In genomic region chr5:120439887-120440670, GRCm38 (mm10) we compare ENCODE assay signal across 8 mouse cellular contexts. TPM values are rescaled to one million over a fixed set of nuclear protein-coding genes. Genes with fewer than 3 reads are reported as not detected.
DNase-seq lines count a peak whose midpoint lies in the region; ATAC-seq and TF ChIP-seq lines count a peak whose summit lies in the region.

No protein-coding gene starts in this region.

- H3K4me2 ChIP-seq in embryonic facial prominence, embryonic 12.5 days (replicated peaks), result peak overlapping the region; percentile 36
- peak overlapping the region; percentile 68 for H3K4me2 ChIP-seq in hindbrain, embryonic 16.5 days (ENCODE audit: low read length)
- H3K4me2 ChIP-seq in myocyte (ENCODE audit: low read depth), result peak overlapping the region; percentile 74

- no peak overlapping the region for H3K27ac ChIP-seq in kidney, adult 2 months (ENCODE audit: insufficient read depth, low read depth, low read length)
- H3K27ac ChIP-seq in embryonic facial prominence, embryonic 12.5 days, result no peak overlapping the region
- H3K27ac ChIP-seq in hindbrain, embryonic 16.5 days (ENCODE audit: low read depth, low read length), result peak overlapping the region; percentile 86
- no peak overlapping the region for H3K27ac ChIP-seq in layer of hippocampus, adult 2 months

- TF ChIP-seq POLR2A in kidney, adult 2 months (IDR thresholded peaks at IDR 0.05; ENCODE audit: low read depth, low read length), result no peak
- no peak for TF ChIP-seq POLR2A in myocyte (IDR thresholded peaks at IDR 0.05; ENCODE audit: insufficient read length, low read depth)

- H3K9ac ChIP-seq in embryonic facial prominence, embryonic 12.5 days, result no peak overlapping the region
- H3K9ac ChIP-seq in hindbrain, embryonic 16.5 days (ENCODE audit: low read depth, low read length), result peak overlapping the region; percentile 66

- no peaks in the 10 kb centered on the region; the same call in 1 of the 2 replicates for H3K4me1 ChIP-seq in kidney, adult 2 months (ENCODE audit: control insufficient read depth, insufficient read depth, low read length)
- H3K4me1 ChIP-seq in embryonic facial prominence, embryonic 12.5 days, result peaks cover 18% of the 10 kb centered on the region; the same call in 1 of the 2 replicates
- peaks cover 16% of the 10 kb centered on the region for H3K4me1 ChIP-seq in hindbrain, embryonic 16.5 days (ENCODE audit: control insufficient read depth, insufficient read depth, low read depth, low read length)

- no peaks in the 10 kb centered on the region for H3K9me3 ChIP-seq in embryonic facial prominence, embryonic 12.5 days
- H3K9me3 ChIP-seq in hindbrain, embryonic 16.5 days (ENCODE audit: control insufficient read depth, low read length), result no peaks in the 10 kb centered on the region

- no peak for DNase-seq in kidney, adult 2 months
- no peak for DNase-seq in kidney, adult 11 months
- no peak for DNase-seq in frontal cortex, postnatal 36 days (ENCODE audit: low spot score in 2 of 2)
- no peak for DNase-seq in left cerebral cortex, adult 9 months (ENCODE audit: low spot score in 2 of 2)
- DNase-seq in layer of hippocampus, adult 2 months (ENCODE audit: low spot score in 2 of 2), result no peak

- H3K4me3 ChIP-seq in kidney, adult 2 months (ENCODE audit: insufficient read depth, low read depth, low read length), result peak overlapping the region; percentile 20
- peak overlapping the region; percentile 18 for H3K4me3 ChIP-seq in embryonic facial prominence, embryonic 12.5 days
- H3K4me3 ChIP-seq in hindbrain, embryonic 16.5 days (ENCODE audit: low read length), result peak overlapping the region; percentile 33
- no peak overlapping the region for H3K4me3 ChIP-seq in myocyte
- H3K4me3 ChIP-seq in layer of hippocampus, adult 2 months, result no peak overlapping the region

- TF ChIP-seq CTCF in kidney, adult 2 months (conservative IDR thresholded peaks at IDR 0.05; ENCODE audit: insufficient read depth, insufficient read length, low read depth, low read length), result no peak
- TF ChIP-seq CTCF in layer of hippocampus, adult 2 months (conservative IDR thresholded peaks at IDR 0.05), result no peak

- no peaks in the 10 kb centered on the region for H3K36me3 ChIP-seq in kidney, adult 2 months (ENCODE audit: control insufficient read depth, insufficient read depth, low read length)
- no peaks in the 10 kb centered on the region for H3K36me3 ChIP-seq in embryonic facial prominence, embryonic 12.5 days
- H3K36me3 ChIP-seq in hindbrain, embryonic 16.5 days (ENCODE audit: control insufficient read depth, insufficient read depth, low read length), result no peaks in the 10 kb centered on the region
- H3K36me3 ChIP-seq in myocyte (ENCODE audit: control insufficient read depth, insufficient read depth), result no peaks in the 10 kb centered on the region

- WGBS in kidney, adult 2 months, result 2% methylated on average over 61 of the region's 61 CpGs
- 7% methylated on average over 61 of the region's 61 CpGs for WGBS in embryonic facial prominence, embryonic 12.5 days
- 2% methylated on average over 55 of the region's 61 CpGs for WGBS in hindbrain, embryonic 16.5 days

- no peak for ATAC-seq in embryonic facial prominence, embryonic 12.5 days (ENCODE audit: insufficient number of reproducible peaks, insufficient read depth, low FRiP score, low TSS enrichment)
- ATAC-seq in hindbrain, embryonic 16.5 days, result no peak

- H3ac ChIP-seq in myocyte (ENCODE audit: control insufficient read depth, insufficient read length), result no peak overlapping the region

- peaks cover 1% of the 10 kb centered on the region; the same call in 1 of the 2 replicates for H3K27me3 ChIP-seq in kidney, adult 2 months (replicated peaks; ENCODE audit: control insufficient read depth, insufficient read depth, low read length)
- peaks cover 88% of the 10 kb centered on the region for H3K27me3 ChIP-seq in embryonic facial prominence, embryonic 12.5 days
- H3K27me3 ChIP-seq in hindbrain, embryonic 16.5 days (replicated peaks; ENCODE audit: control insufficient read depth, insufficient read depth, low read length), result peaks cover 15% of the 10 kb centered on the region
- peaks cover 54% of the 10 kb centered on the region for H3K27me3 ChIP-seq in myocyte (ENCODE audit: control insufficient read depth, insufficient read depth, insufficient read length)

- H3K79me2 ChIP-seq in myocyte (ENCODE audit: control insufficient read depth, insufficient read depth), result no peaks in the 10 kb centered on the region

TF ChIP-seq in myocyte, 11 proteins besides CTCF, POLR2A, EP300 and RAD21:
- TF ChIP-seq SRF (IDR thresholded peaks at IDR 0.05; ENCODE audit: control insufficient read depth, insufficient read length, low read depth) (no peak), MAX (IDR thresholded peaks at IDR 0.05; ENCODE audit: low read depth) (no peak), MYOD1 (IDR thresholded peaks at IDR 0.05; ENCODE audit: control insufficient read depth in 1 of 3, insufficient read length in 2 of 3, low read depth in 2 of 3) (no peak), USF1 (IDR thresholded peaks at IDR 0.05; ENCODE audit: low read depth) (no peak), REST (IDR thresholded peaks at IDR 0.05; ENCODE audit: insufficient read depth, insufficient read length) (no peak), MYOG (IDR thresholded peaks at IDR 0.05; ENCODE audit: control insufficient read depth in 1 of 3, insufficient read depth in 1 of 3, insufficient read length in 2 of 3, low read depth in 2 of 3) (no peak), POLR2AphosphoS2 (IDR thresholded peaks at IDR 0.05; ENCODE audit: insufficient read length, low read depth) (no peak), TCF12 (IDR thresholded peaks at IDR 0.05; ENCODE audit: insufficient read depth, poor library complexity, severe bottlenecking) (no peak), E2F4 (IDR thresholded peaks at IDR 0.05; ENCODE audit: insufficient read depth) (no peak), CEBPB (IDR thresholded peaks at IDR 0.05; ENCODE audit: insufficient read depth, poor library complexity, severe bottlenecking) (no peak), TCF3 (IDR thresholded peaks at IDR 0.05; ENCODE audit: insufficient read length, low read depth) (no peak)

RNA-seq across cellular contexts. Expression of gene Lhx5, which starts 8.6 kb away (rescaled TPM):
- not detected in 2 replicates for polyA plus RNA-seq in kidney, adult 2 months (2012; rRNA removed)
- 0.96 and 1.9 TPM in 2 replicates for polyA plus RNA-seq in embryonic facial prominence, embryonic 12.5 days (2016; fragmentation: Nextera tagmentation; extraction: Ambion mirVana)
- polyA plus RNA-seq in hindbrain, embryonic 16.5 days (2015; fragmentation: Nextera tagmentation; extraction: Ambion mirVana), result 20.1 and 24.3 TPM in 2 replicates
- not detected for polyA plus RNA-seq in myocyte (2012; fragmentation: generic; extraction: Trizol)
- total RNA-seq in layer of hippocampus, adult 2 months (2021), result under 1 TPM in 1 of 2 experiments, not detected in 1; 0.36 TPM

RNA-seq across cellular contexts. Expression of gene Sdsl, which starts 32.5 kb away (rescaled TPM):
- polyA plus RNA-seq in kidney, adult 2 months (2012; rRNA removed), result 9.9 and 10.0 TPM in 2 replicates
- 3.5 and 4.4 TPM in 2 replicates for polyA plus RNA-seq in embryonic facial prominence, embryonic 12.5 days (2016; fragmentation: Nextera tagmentation; extraction: Ambion mirVana)
- polyA plus RNA-seq in hindbrain, embryonic 16.5 days (2015; fragmentation: Nextera tagmentation; extraction: Ambion mirVana), result 8.1 and 9.4 TPM in 2 replicates
- polyA plus RNA-seq in myocyte (2012; fragmentation: generic; extraction: Trizol), result 1.4 TPM
- 1 to 10 TPM; 7.9 to 8.5 TPM for total RNA-seq in layer of hippocampus, adult 2 months (2021)

RNA-seq across cellular contexts. Expression of gene Sds, which starts 36.2 kb away (rescaled TPM):
- polyA plus RNA-seq in kidney, adult 2 months (2012; rRNA removed), result not detected in 2 replicates
- not detected in 2 replicates for polyA plus RNA-seq in embryonic facial prominence, embryonic 12.5 days (2016; fragmentation: Nextera tagmentation; extraction: Ambion mirVana)
- polyA plus RNA-seq in hindbrain, embryonic 16.5 days (2015; fragmentation: Nextera tagmentation; extraction: Ambion mirVana), result 0.40 and 0.80 TPM in 2 replicates
- not detected for polyA plus RNA-seq in myocyte (2012; fragmentation: generic; extraction: Trizol)
- total RNA-seq in layer of hippocampus, adult 2 months (2021), result under 1 TPM in 1 of 2 experiments, not detected in 1; 0.31 TPM

Comparison
In these comparisons a context has a peak if more than half of its experiments do, and no peak if none do; other contexts are left out.
1. H3K4me3 ChIP-seq: peak in kidney, adult 2 months (single experiment), embryonic facial prominence, embryonic 12.5 days (single experiment) and hindbrain, embryonic 16.5 days (single experiment); none in myocyte (single experiment) and layer of hippocampus, adult 2 months (single experiment).
2. Peak in every context shown above with its lines, with median percentiles within 50 percentile points of each other: H3K4me2 ChIP-seq.